Mouse (Mus musculus) MEL (cell line): ENCODE data around the gene Mcoln3. TPM values are rescaled to one million over a fixed set of nuclear protein-coding genes. Genes with fewer than 3 reads are reported as not detected.

Experiments
- DNase-seq: peaks from one replicate; pipeline ENCODE4 v3.0.0; 2011; ENCODE audit warnings: low read depth, low spot score
- H3K27ac ChIP-seq: 2 replicates; pipeline ENCODE4 v1.5.1; 2012; ENCODE audit warnings: low read depth, mild to moderate bottlenecking, control low read depth, low read length, moderate library complexity; ENCODE audit not compliant: control insufficient read depth
- H3K27me3 ChIP-seq, 2 experiments: fragments of 150-350 bp in 1 of 2; sonication (generic) in 1 of 2; 2 replicates each; pipeline ENCODE4 v1.6.1; 2012; ENCODE audit warnings: low read length in 2 of 2, mild to moderate bottlenecking in 2 of 2, improper control_type of control experiment in 1 of 2, moderate library complexity in 1 of 2; ENCODE audit not compliant: insufficient read depth in 2 of 2, control insufficient read depth in 1 of 2
- H3K36me3 ChIP-seq, 2 experiments: 2 replicates each; pipeline ENCODE4 v1.6.1; 2012 to 2014; ENCODE audit warnings: low read length in 2 of 2, improper control_type of control experiment in 1 of 2, inconsistent platforms in 1 of 2, mild to moderate bottlenecking in 1 of 2; ENCODE audit not compliant: insufficient read depth in 2 of 2, control insufficient read depth in 1 of 2
- H3K4me1 ChIP-seq, 2 experiments: fragments of 150-350 bp in 1 of 2; sonication (generic) in 1 of 2; 2 replicates each; pipeline ENCODE4 v1.6.1; 2012; ENCODE audit warnings: low read length in 2 of 2, improper control_type of control experiment in 1 of 2, mild to moderate bottlenecking in 1 of 2; ENCODE audit not compliant: insufficient read depth in 2 of 2, control insufficient read depth in 1 of 2
- H3K4me3 ChIP-seq, 2 experiments: fragments of 150-350 bp in 1 of 2; sonication (generic) in 1 of 2; 2 replicates each; pipeline ENCODE4 v1.5.1; 2012; ENCODE audit warnings: low read depth in 2 of 2, low read length in 2 of 2, mild to moderate bottlenecking in 2 of 2, moderate library complexity in 2 of 2, control low read depth in 1 of 2, improper control_type of control experiment in 1 of 2; ENCODE audit not compliant: control insufficient read depth in 1 of 2, insufficient read depth in 1 of 2
- H3K79me2 ChIP-seq: 2 replicates; pipeline ENCODE4 v1.6.1; 2012; ENCODE audit warnings: mild to moderate bottlenecking, low read length, moderate library complexity; ENCODE audit not compliant: control insufficient read depth, poor library complexity, insufficient read depth
- H3K9ac ChIP-seq: 2 replicates; pipeline ENCODE4 v1.6.1; 2012; ENCODE audit warnings: low read depth, mild to moderate bottlenecking, control low read depth, low read length, moderate library complexity; ENCODE audit not compliant: control insufficient read depth, poor library complexity, severe bottlenecking
- H3K9me3 ChIP-seq: fragments of 150-350 bp; sonication (generic); replicated peaks from 2 replicates; pipeline ENCODE4 v1.6.1; 2012; ENCODE audit warnings: mild to moderate bottlenecking, low read length, improper control_type of control experiment, moderate library complexity; ENCODE audit not compliant: insufficient read depth
- BHLHE40 ChIP-seq: IDR thresholded peaks from 2 replicates; pipeline ENCODE4 v1.6.1; 2012; ENCODE audit warnings: low read depth, mild to moderate bottlenecking, inconsistent platforms, low read length, improper control_type of control experiment, borderline replicate concordance
- CHD1 ChIP-seq: IDR thresholded peaks from 2 replicates; pipeline ENCODE4 v1.6.1; 2012; ENCODE audit warnings: low read depth, mild to moderate bottlenecking, inconsistent platforms, low read length, improper control_type of control experiment
- CTCF ChIP-seq, 3 experiments: IDR thresholded peaks in 2 of 3; conservative IDR thresholded peaks in 1 of 3; 2 replicates each; pipeline ENCODE4 v1.5.1; 2011 to 2012; ENCODE audit warnings: low read length in 3 of 3, low read depth in 2 of 3, mild to moderate bottlenecking in 2 of 3, improper control_type of control experiment in 1 of 3, inconsistent platforms in 1 of 3, mixed read lengths in 1 of 3, moderate library complexity in 1 of 3; ENCODE audit not compliant: control insufficient read depth in 1 of 3, insufficient read depth in 1 of 3, poor library complexity in 1 of 3, severe bottlenecking in 1 of 3
- ELF1 ChIP-seq: IDR thresholded peaks from 2 replicates; pipeline ENCODE4 v1.6.1; 2014; ENCODE audit warnings: low read depth, mild to moderate bottlenecking, inconsistent platforms, low read length, improper control_type of control experiment, moderate library complexity
- EP300 ChIP-seq, 2 experiments: IDR thresholded peaks; 2 replicates each; pipeline ENCODE4 v1.6.1; 2011; ENCODE audit warnings: improper control_type of control experiment in 2 of 2, low read length in 2 of 2, low read depth in 1 of 2, mild to moderate bottlenecking in 1 of 2
- HCFC1 ChIP-seq: IDR thresholded peaks from 2 replicates; pipeline ENCODE4 v1.6.1; 2012; ENCODE audit warnings: low read depth, mild to moderate bottlenecking, inconsistent platforms, low read length, improper control_type of control experiment, moderate library complexity
- JUND ChIP-seq: IDR thresholded peaks from 2 replicates; pipeline ENCODE4 v1.6.1; 2011; ENCODE audit warnings: low read depth, mild to moderate bottlenecking, improper control_type of control experiment, low read length
- MAZ ChIP-seq: IDR thresholded peaks from 2 replicates; pipeline ENCODE4 v1.6.1; 2012; ENCODE audit warnings: low read depth, mild to moderate bottlenecking, inconsistent platforms, low read length, improper control_type of control experiment
- MXI1 ChIP-seq: IDR thresholded peaks from 2 replicates; pipeline ENCODE4 v1.6.1; 2011; ENCODE audit warnings: mild to moderate bottlenecking, low read depth, low read length, improper control_type of control experiment
- MYC ChIP-seq: IDR thresholded peaks from 2 replicates; pipeline ENCODE4 v1.6.1; 2011; ENCODE audit warnings: low read depth, mild to moderate bottlenecking, low read length, improper control_type of control experiment, moderate library complexity
- RAD21 ChIP-seq: IDR thresholded peaks from 2 replicates; pipeline ENCODE4 v1.6.1; 2011; ENCODE audit warnings: mild to moderate bottlenecking, low read depth, low read length, improper control_type of control experiment
- SIN3A ChIP-seq: IDR thresholded peaks from 2 replicates; pipeline ENCODE4 v1.6.1; 2012; ENCODE audit warnings: low read length, improper control_type of control experiment, inconsistent platforms
- SMC3 ChIP-seq: IDR thresholded peaks from 2 replicates; pipeline ENCODE4 v1.6.1; 2011; ENCODE audit warnings: low read depth, low read length, improper control_type of control experiment
- TBP ChIP-seq: IDR thresholded peaks from 2 replicates; pipeline ENCODE4 v1.8.0; 2011; ENCODE audit warnings: low read depth, low read length, improper control_type of control experiment
- TCF12 ChIP-seq: IDR thresholded peaks from 2 replicates; pipeline ENCODE4 v1.6.1; 2014; ENCODE audit warnings: low read depth, mild to moderate bottlenecking, inconsistent platforms, low read length, improper control_type of control experiment, moderate library complexity
- USF1 ChIP-seq: IDR thresholded peaks from 2 replicates; pipeline ENCODE4 v1.6.1; 2014; ENCODE audit warnings: low read depth, mild to moderate bottlenecking, inconsistent platforms, low read length, improper control_type of control experiment, moderate library complexity
- ZC3H11A ChIP-seq: IDR thresholded peaks from 2 replicates; pipeline ENCODE4 v1.6.1; 2012; ENCODE audit warnings: low read depth, mild to moderate bottlenecking, inconsistent platforms, low read length, improper control_type of control experiment
- ZNF384 ChIP-seq: IDR thresholded peaks from 2 replicates; pipeline ENCODE4 v1.6.1; 2012; ENCODE audit warnings: low read depth, mild to moderate bottlenecking, inconsistent platforms, low read length, improper control_type of control experiment
- polyA plus RNA-seq, 2 experiments: library from polyadenylated mRNA; stranded (reverse) in 1 of 2; unstranded in 1 of 2; fragments of >175 nt in 1 of 2; fragments of >200 nt in 1 of 2; gene quantifications; 2 replicates each; pipeline versions ENCODE4 v1.2.1 to v1.2.4; 2012; ENCODE audit warnings: low replicate concordance in 2 of 2, low read depth in 1 of 2; ENCODE audit not compliant: insufficient read length in 2 of 2, insufficient read depth in 1 of 2, missing spikeins in 1 of 2
- total RNA-seq: library from RNA; depleted of rRNA; stranded (reverse); fragments of 300-350 nt; gene quantifications from 2 replicates; pipeline ENCODE4 v1.2.3, GENCODE M21; 2012

Gene Mcoln3
- total and polyA plus RNA-seq, 3 experiments: not detected

DNA sequence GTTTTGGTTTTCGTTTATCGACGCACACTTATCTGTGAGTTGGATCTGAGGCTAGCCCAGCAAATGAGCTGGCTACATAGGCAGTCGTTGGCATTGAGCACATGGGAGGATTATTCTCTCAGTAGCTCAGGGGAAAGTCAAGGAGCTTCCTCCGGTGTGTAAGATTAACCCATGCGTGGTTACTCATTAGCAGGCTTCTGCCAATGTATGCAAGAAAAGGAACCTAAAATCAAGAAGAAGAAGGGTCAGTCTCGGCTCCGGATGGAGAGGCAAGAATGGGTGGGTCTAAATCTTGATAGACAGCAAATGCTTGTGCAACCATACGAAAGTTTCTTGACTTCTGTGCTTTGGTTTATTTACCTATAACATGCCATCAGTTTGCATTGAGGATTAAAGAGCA is 57.0 kb downstream of the Mcoln3 start:
- H3K27me3 ChIP-seq: no peaks in the 10 kb centered on the region
- no peak for DNase-seq
- H3K9ac ChIP-seq: no peak overlapping the region
- H3K4me3 ChIP-seq: no peak overlapping the region
- TF ChIP-seq TBP: no peak
- no peak for TF ChIP-seq ELF1
- no peak for TF ChIP-seq MAZ
- TF ChIP-seq MXI1: no peak
- H3K79me2 ChIP-seq: no peaks in the 10 kb centered on the region
- H3K36me3 ChIP-seq: no peaks in the 10 kb centered on the region
- H3K9me3 ChIP-seq: no peaks in the 10 kb centered on the region
- no peak overlapping the region for H3K27ac ChIP-seq
- no peaks in the 10 kb centered on the region for H3K4me1 ChIP-seq

DNA sequence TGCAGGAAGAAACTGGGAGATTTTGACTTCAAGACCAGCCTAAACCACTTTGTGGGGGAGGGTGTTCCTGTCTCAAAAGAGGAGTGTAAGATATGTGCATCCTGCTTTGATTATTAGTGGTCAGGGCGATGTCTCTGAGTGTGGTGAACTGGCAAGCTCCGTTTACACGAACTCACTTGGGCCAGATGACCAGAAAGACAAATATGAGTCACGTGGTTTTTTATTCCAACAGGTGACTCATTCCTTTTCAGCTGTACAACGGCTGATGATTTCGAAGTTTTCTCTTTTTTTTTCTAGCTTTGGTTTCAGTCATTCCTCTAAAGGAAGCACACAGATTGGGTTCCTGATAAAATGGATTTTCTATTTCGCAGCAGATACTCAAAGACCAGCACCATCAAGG is 60.0 kb downstream of the Mcoln3 start:
- no peaks in the 10 kb centered on the region for H3K36me3 ChIP-seq
- TF ChIP-seq EP300 (IDR thresholded peaks at IDR 0.05; ENCODE audit: low read depth in 1 of 2, low read length in 2 of 2) (no peak), USF1 (0 out of 2 replicates have a peak, but pooled peaks have one; percentile 15)
- no peaks in the 10 kb centered on the region for H3K4me1 ChIP-seq
- no peak overlapping the region for H3K4me3 ChIP-seq
- no peaks in the 10 kb centered on the region for H3K9me3 ChIP-seq
- H3K9ac ChIP-seq: no peak overlapping the region
- no peaks in the 10 kb centered on the region for H3K79me2 ChIP-seq
- DNase-seq: no peak
- no peaks in the 10 kb centered on the region for H3K27me3 ChIP-seq
- no peak overlapping the region for H3K27ac ChIP-seq

DNA sequence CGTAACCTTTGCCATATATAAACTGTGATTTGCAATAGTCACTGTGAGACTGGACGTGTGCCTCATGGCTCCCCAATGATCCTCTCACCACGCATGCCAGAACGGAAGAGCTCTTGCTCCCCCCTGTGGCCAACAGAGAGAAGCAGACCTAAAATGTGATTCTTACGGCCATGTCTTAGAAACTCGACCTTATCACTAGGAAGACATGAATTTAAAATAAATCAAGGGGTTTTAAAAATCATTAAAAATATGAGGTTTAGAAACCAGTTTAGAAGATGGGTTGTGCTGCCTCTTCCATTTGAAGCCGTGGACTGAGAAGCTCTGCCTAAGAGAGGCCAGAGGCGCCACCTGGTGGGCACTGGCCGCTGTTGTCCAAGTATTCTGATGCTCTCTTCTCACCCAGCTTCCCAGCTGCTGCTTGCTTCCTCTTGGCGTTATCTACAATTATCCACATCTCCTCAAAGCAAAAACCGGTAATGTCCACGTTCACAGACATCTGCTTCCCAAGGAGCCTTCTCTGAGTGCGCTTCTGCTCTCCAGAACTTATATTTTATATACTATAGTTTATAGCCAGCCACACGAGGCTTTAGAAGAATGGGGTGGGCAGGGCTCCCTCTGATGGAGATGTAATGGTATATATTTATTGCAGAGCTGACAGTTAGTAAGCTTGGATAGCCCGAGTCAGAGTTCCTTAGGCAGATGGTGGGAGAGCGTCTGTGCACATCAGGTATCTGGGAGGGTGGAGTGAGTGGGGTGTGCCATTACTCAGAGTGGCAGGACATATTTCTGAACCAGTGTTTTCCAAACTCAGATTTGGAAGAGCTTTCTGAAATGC is 60.7 kb downstream of the Mcoln3 start:
- Histone ChIP-seq H3K4me3 (no peak overlapping the region), H3K9ac (no peak overlapping the region), H3K4me1 (no peaks in the 10 kb centered on the region), H3K79me2 (no peaks in the 10 kb centered on the region), H3K9me3 (no peaks in the 10 kb centered on the region), H3K36me3 (no peaks in the 10 kb centered on the region), H3K27ac (no peak overlapping the region), H3K27me3 (no peaks in the 10 kb centered on the region)
- peak; percentile 84 for DNase-seq
- TF ChIP-seq BHLHE40: peak; percentile 40; the same call in 1 of the 2 replicates
- TF ChIP-seq MYC: peak; percentile 86
- no peak for TF ChIP-seq HCFC1
- TF ChIP-seq JUND: no peak
- peak; percentile 89 for TF ChIP-seq SMC3
- TF ChIP-seq ZNF384: 0 out of 2 replicates have a peak, but pooled peaks have one; percentile 23
- TF ChIP-seq CTCF (IDR thresholded peaks at IDR 0.05 in 2 of 3, conservative IDR thresholded peaks at IDR 0.05 in 1 of 3; ENCODE audit: control insufficient read depth in 1 of 3, insufficient read depth in 1 of 3, low read depth in 2 of 3, low read length in 3 of 3, poor library complexity in 1 of 3, severe bottlenecking in 1 of 3): peak; percentile 62 to 92 (median 72)
- TF ChIP-seq TBP: peak; percentile 25; the same call in 1 of the 2 replicates
- no peak for TF ChIP-seq CHD1
- TF ChIP-seq TCF12: peak; percentile 25; the same call in 1 of the 2 replicates
- peak; percentile 52 for TF ChIP-seq MXI1
- TF ChIP-seq SIN3A: peak; percentile 64; the same call in 1 of the 2 replicates
- TF ChIP-seq ZC3H11A: peak; percentile 88
- TF ChIP-seq ELF1: no peak
- TF ChIP-seq RAD21: peak; percentile 85
